Mouse (Mus musculus) frontal cortex, adult 2 months (tissue): Measurements from ENCODE around the gene 4933406M09Rik. TPM values are rescaled to one million over a fixed set of nuclear protein-coding genes. Genes with fewer than 3 reads are reported as not detected.

Experiments
- DNase-seq, 2 experiments: peaks; one replicate each; pipeline ENCODE4 v3.0.0; 2022; ENCODE audit warnings: low spot score in 1 of 2; ENCODE audit errors: extremely low spot score in 1 of 2
- polyA plus RNA-seq: library from polyadenylated mRNA; depleted of rRNA; stranded (reverse); fragments of >200 nt; gene quantifications from 2 replicates; pipeline ENCODE4 v1.2.3, GENCODE M21; 2012; rRNA removed

4933406M09Rik gene
- polyA plus RNA-seq, 1 experiment: not detected

GRCm38 (mm10) chr1:134423911-134424310, 38.2 kb downstream of the 4933406M09Rik start:
- no peak for DNase-seq

GRCm38 (mm10) chr1:134426289-134426688, 40.5 kb downstream of the 4933406M09Rik start:
- DNase-seq: no peak

GRCm38 (mm10) chr1:134433002-134433401, 47.3 kb downstream of the 4933406M09Rik start:
- no peak for DNase-seq

DNA sequence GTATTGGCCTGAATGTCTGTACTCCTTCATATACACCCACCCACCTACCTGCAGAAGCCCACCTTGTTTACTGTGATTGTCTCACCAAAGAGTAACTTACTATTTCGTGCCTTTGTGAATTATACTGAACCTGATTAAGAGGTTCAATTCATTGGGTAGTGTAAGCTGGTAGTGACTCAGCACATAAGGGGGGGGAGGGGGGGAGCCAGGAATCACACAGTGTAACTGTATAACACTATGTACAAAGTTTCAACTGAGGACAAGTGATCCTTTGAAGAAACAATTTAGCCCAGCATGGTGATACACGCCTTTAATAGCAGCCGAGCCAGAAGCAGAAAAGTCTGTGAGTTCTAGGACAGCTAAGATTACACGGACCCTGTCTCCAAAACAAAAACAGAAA, 47.7 kb downstream of the 4933406M09Rik start:
- no peak for DNase-seq

DNA sequence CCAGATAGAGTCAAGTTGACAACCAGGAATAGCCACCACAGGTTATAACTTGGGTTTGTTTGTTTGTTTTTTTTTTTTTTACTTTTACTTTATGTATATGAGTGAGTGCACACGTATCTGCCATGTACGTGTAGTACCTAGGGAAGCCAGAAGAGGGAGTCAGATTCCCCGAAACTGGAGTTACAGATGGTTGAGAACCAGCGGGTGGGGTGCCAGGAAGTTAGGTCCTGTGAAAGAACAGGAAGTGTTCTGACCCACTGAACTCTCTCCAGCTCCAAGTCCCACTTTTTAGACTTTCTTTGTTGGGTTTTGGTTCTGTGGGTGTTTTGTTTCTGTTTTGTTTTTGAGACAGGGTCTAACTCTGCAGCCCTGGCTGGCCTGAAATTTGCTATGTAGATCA, 49.7 kb downstream of the 4933406M09Rik start:
- DNase-seq: no peak

DNA sequence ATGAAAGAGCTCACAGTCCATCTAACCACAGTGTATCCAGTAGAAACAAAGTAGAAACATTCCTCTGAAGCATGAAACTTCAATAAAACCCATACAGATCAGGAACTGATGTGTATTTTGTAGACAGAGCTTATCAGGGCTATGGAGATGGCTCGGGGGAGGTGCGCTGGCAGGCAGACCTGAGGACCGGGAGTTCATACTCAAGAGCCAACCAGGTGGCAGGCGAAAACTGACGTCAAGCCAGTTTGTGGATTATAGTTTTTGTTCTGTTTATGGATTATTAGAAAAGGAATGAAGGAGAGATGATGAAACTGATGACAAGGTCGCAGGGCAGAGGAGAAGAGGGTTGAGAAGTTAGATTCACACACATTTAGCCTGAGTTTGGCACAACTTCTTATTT, 54.7 kb downstream of the 4933406M09Rik start:
- no peak for DNase-seq

Other genes with a start within 250 kb of the 4933406M09Rik start
- gene Chil1, start 203.8 kb upstream of the 4933406M09Rik start, polyA plus RNA-seq: 23.1 and 23.6 TPM in 2 replicates
- gene Mybph, start 192.5 kb upstream of the 4933406M09Rik start, polyA plus RNA-seq: 0.50 and 1.0 TPM in 2 replicates
- gene Adora1, start 150.5 kb upstream of the 4933406M09Rik start, polyA plus RNA-seq: 87.1 and 88.6 TPM in 2 replicates
- 0.14 and 0.15 TPM in 2 replicates for gene Myog, start 96.0 kb upstream of the 4933406M09Rik start, polyA plus RNA-seq
- gene Ppfia4, start 53.0 kb upstream of the 4933406M09Rik start, polyA plus RNA-seq: 49.4 TPM in 2 replicates
- gene Tmem183a, start 24.0 kb upstream of the 4933406M09Rik start, polyA plus RNA-seq: 54.0 and 62.4 TPM in 2 replicates
- 14.0 and 15.9 TPM in 2 replicates for gene Cyb5r1, start 19.6 kb downstream of the 4933406M09Rik start, polyA plus RNA-seq
- 60.4 and 64.3 TPM in 2 replicates for gene Adipor1, start 29.4 kb downstream of the 4933406M09Rik start, polyA plus RNA-seq
- 26.5 and 28.4 TPM in 2 replicates for gene Klhl12, start 69.6 kb downstream of the 4933406M09Rik start, polyA plus RNA-seq
- 28.2 and 29.4 TPM in 2 replicates for gene Rabif, start 108.7 kb downstream of the 4933406M09Rik start, polyA plus RNA-seq
- 0.08 TPM in 1 of 2 replicates, not detected in the other for gene Mgat4e, start 163.7 kb downstream of the 4933406M09Rik start, polyA plus RNA-seq
- gene Kdm5b, start 174.2 kb downstream of the 4933406M09Rik start, polyA plus RNA-seq: 29.9 and 31.5 TPM in 2 replicates